Mouse (Mus musculus): Measurements from ENCODE around the gene Strbp. TPM values are rescaled to one million over a fixed set of nuclear protein-coding genes. Genes with fewer than 3 reads are reported as not detected.
A peak's percentile ranks its signal among the peaks of the same experiment; 100 is the strongest.
"Not testable (repeated sequence)": the region's sequence is repeated elsewhere in the genome, so short reads cannot be mapped to it uniquely, and the experiment has no call there.

The Strbp gene
- polyA plus RNA-seq, 1 experiment from 2014 or later: 113 TPM

DNA sequence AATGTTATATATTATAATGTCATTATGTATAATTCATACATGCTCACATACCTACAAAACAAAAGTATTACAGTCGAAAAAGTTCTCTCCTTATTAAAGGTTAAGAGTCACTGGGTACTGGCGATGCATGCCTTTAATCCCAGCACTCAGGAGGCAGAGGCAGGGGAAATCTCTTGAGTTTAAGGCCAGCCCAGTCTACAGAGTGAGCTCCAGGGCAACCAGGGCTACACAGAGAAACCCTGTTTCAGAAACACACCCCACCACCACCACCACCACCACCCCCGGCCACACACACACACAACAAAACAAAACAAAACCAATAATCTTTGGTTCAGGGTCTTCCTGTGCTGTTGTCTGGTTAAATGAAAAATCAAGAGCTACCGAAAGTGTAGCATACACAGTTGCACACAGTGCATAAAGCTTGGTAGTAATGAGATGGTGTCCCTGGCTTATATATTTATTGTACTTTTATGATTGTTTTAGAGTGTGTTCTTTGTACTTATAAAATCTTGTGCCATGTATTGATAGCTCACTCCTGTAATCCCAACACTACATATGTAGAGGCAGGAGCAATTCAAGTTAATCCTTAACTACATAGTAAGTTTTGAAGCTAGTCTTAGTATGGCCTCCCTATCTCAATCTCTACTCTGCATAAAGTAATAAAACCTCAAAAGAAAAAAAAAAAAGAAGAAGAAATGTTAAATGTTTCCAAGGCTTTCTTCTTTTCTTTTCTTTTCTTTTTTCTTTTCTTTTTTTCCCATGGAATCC is 192.3 kb downstream of the Strbp start:
- H3K27me3 ChIP-seq (replicated peaks): no peaks in the 10 kb centered on the region

DNA sequence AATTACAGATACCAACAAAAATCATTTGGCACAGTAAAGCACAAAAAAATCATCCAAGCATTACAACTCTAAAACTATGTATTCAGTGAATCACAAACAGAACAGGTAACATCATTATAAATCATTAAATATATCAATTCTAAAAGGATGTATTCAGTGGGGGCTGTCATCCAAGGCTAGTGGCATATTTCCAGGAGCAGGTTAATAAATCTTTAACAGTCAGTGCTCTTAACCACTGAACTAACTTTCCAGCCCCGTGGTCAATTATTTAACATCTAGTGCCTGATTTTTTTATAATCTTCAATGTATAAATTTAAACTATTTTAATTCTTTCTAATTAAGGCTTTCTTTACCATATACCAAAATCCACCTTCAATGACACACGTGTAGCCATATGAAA is 197.8 kb downstream of the Strbp start:
- WGBS: 94% methylated on average over 2 of the region's 2 CpGs

More for the DNA sequence above, 192.3 kb downstream of the Strbp start:
- 88% methylated on average over 4 of the region's 4 CpGs for WGBS
- H3K4me2 ChIP-seq: no peak overlapping the region
- no peak overlapping the region for H3K9ac ChIP-seq
- H3K27ac ChIP-seq: no peak overlapping the region
- peaks cover 8% of the 10 kb centered on the region; the same call in 1 of the 2 replicates for H3K4me1 ChIP-seq
- H3K4me3 ChIP-seq: no peak overlapping the region
- H3K36me3 ChIP-seq (replicated peaks): peaks cover 16% of the 10 kb centered on the region
- no peak for ATAC-seq (replicated peaks)
- no peaks in the 10 kb centered on the region for H3K9me3 ChIP-seq

DNA sequence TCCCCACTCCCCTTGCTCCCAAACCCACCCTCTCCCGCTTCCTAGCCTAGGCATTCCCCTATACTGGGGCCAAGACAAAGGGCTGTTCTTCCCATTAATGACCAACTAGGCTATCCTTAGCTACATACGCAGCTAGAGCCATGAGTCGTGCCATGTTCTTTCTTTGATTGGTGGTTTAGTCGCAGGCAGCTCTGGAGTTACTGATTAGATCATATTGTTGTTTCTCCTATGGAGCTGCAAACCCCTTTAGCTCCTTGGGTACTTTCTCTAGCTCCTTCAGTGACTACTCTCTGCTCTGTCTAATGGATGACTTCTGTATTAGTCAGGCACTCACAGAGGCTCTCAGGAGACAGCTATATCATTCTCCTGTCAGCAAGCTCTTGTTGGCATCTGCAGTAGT is 206.3 kb downstream of the Strbp start:
- 95% methylated on average over 4 of the region's 4 CpGs for WGBS
- no peak overlapping the region for H3K9ac ChIP-seq
- H3K36me3 ChIP-seq (replicated peaks): peaks cover 22% of the 10 kb centered on the region; the same call in 1 of the 2 replicates
- no peak overlapping the region for H3K27ac ChIP-seq
- no peak overlapping the region for H3K4me2 ChIP-seq
- no peaks in the 10 kb centered on the region for H3K27me3 ChIP-seq (replicated peaks)
- no peaks in the 10 kb centered on the region for H3K9me3 ChIP-seq
- ATAC-seq (replicated peaks): no peak
- H3K4me1 ChIP-seq: no peaks in the 10 kb centered on the region
- H3K4me3 ChIP-seq: no peak overlapping the region

More for the DNA sequence above, 197.8 kb downstream of the Strbp start:
- not testable (repeated sequence) for H3K9ac ChIP-seq; H3K9me3 ChIP-seq; H3K4me3 ChIP-seq; H3K27ac ChIP-seq; H3K27me3 ChIP-seq (replicated peaks); ATAC-seq (replicated peaks); H3K4me2 ChIP-seq; H3K4me1 ChIP-seq
- peaks cover 14% of the 10 kb centered on the region; the same call in 1 of the 2 replicates for H3K36me3 ChIP-seq (replicated peaks)

DNA sequence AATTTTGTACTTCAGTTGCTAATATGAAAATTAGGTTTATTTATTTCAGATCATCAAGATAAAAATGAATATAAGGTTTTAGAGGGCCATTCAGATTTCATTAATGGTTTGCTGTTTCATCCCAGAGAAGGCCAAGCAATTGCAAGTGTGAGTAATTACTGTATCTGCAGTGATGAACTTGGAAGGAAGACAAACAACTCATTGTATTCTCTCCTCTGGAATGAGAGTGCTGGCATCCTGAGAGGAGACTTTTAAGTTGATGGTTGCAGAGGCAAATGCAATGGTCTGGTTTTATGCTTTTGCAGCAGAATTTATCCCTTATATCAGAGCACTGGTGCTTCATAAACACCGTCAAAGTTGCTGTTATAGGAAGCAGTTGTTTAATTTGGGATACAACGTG is 214.7 kb downstream of the Strbp start:
- Histone ChIP-seq H3K27ac (no peak overlapping the region), H3K4me3 (no peak overlapping the region), H3K27me3 (replicated peaks) (no peaks in the 10 kb centered on the region), H3K9ac (no peak overlapping the region), H3K36me3 (replicated peaks) (peaks cover 33% of the 10 kb centered on the region), H3K9me3 (no peaks in the 10 kb centered on the region), H3K4me1 (no peaks in the 10 kb centered on the region), H3K4me2 (no peak overlapping the region)
- WGBS: 96% methylated on average over 2 of the region's 2 CpGs
- no peak for ATAC-seq (replicated peaks)

DNA sequence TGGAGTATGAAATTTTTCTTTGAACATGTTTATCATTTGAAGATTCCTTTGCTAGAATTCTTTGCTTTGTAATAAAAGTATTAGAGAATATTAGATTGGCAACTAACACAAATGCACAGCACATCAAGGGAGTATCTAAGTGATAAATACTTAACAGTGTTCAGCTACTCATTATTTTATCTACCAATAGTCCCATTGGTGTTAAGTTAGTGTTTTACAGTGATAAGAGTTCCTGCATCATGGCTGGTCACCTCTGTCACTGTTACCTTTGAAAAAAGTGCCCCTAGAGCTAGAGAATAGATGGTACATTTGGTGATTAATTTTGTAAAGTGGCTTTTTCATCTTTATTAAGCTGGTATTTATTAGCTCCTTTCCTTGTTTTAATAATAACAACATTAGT is 217.3 kb downstream of the Strbp start:
- Histone ChIP-seq H3K4me3 (no peak overlapping the region), H3K9ac (no peak overlapping the region), H3K36me3 (replicated peaks) (peaks cover 33% of the 10 kb centered on the region), H3K27me3 (replicated peaks) (no peaks in the 10 kb centered on the region), H3K4me2 (no peak overlapping the region), H3K4me1 (no peaks in the 10 kb centered on the region), H3K27ac (no peak overlapping the region), H3K9me3 (no peaks in the 10 kb centered on the region)
- ATAC-seq (replicated peaks): no peak

DNA sequence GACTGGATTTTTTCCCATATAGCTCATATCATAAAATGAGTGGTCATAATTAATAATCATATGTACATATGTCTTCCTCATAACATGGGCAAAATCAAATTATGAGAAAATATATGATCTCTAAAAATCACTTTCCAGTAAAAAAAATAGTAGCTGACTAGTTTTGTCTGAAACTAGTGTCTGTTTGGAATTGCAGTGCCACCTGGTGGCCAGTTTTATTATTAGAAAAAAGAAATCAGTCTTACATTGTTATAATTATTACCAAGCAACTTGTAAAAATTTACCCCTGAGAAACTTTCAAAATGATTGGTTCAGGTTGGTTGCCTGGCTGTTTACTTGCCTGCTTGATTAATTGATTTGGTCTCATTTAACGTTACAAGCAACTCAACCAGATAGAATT is 218.3 kb downstream of the Strbp start:
- H3K4me3 ChIP-seq: no peak overlapping the region
- no peaks in the 10 kb centered on the region for H3K27me3 ChIP-seq (replicated peaks)
- no peak overlapping the region for H3K9ac ChIP-seq
- no peaks in the 10 kb centered on the region for H3K4me1 ChIP-seq
- no peak overlapping the region for H3K27ac ChIP-seq
- WGBS: 94% methylated on average over 1 of the region's 1 CpGs
- H3K36me3 ChIP-seq (replicated peaks): peaks cover 32% of the 10 kb centered on the region
- no peak overlapping the region for H3K4me2 ChIP-seq
- no peak for ATAC-seq (replicated peaks)
- H3K9me3 ChIP-seq: no peaks in the 10 kb centered on the region

DNA sequence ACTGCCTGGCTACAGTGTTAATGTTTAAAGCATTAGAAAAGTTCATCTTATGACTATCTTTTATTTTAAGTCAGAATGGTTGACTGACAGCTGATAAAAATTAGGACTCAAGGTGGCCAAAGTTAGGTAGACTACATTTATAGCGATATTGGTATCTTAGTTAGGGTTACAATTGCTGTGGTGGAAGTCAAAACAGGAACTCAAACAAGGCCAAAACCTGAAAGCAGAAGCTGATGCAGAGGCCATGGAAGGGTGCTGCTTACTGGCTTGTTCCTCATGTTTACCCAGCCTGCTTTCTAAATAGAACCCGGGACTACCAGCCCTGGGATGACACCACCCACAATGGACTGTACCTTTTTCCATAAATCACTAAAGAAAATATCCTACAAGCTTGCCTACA is 219.5 kb downstream of the Strbp start:
- ATAC-seq (replicated peaks): no peak
- Histone ChIP-seq H3K27ac (no peak overlapping the region), H3K27me3 (replicated peaks) (no peaks in the 10 kb centered on the region), H3K4me2 (no peak overlapping the region), H3K9me3 (no peaks in the 10 kb centered on the region), H3K36me3 (replicated peaks) (peaks cover 20% of the 10 kb centered on the region), H3K4me3 (no peak overlapping the region), H3K9ac (no peak overlapping the region), H3K4me1 (no peaks in the 10 kb centered on the region)
- WGBS: 90% methylated on average over 2 of the region's 2 CpGs

DNA sequence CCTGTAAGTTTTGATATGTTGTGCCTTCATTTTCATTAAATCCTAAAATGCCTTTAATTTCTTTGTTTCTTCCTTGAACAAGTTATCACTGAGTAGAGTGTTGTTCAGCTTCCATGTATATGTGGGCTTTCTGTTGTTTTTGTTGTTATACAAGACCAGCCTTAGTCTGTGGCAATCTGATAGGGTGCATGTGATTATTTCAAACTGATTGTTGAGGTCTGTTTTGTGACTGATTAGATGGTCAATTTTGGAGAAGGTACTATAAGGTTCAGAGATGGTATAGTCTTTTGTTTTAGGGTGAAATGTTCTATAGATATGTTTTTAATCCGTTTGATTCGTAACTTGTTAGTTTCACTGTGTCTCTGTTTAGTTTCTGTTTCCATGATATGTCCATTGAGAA is 223.6 kb downstream of the Strbp start:
- H3K27me3 ChIP-seq (replicated peaks): no peaks in the 10 kb centered on the region
- ATAC-seq (replicated peaks): no peak
- no peak overlapping the region for H3K27ac ChIP-seq
- no peak overlapping the region for H3K9ac ChIP-seq
- H3K4me3 ChIP-seq: no peak overlapping the region
- 94% methylated on average over 2 of the region's 2 CpGs for WGBS
- no peaks in the 10 kb centered on the region for H3K4me1 ChIP-seq
- H3K36me3 ChIP-seq (replicated peaks): peaks cover 38% of the 10 kb centered on the region
- no peaks in the 10 kb centered on the region for H3K9me3 ChIP-seq
- no peak overlapping the region for H3K4me2 ChIP-seq

DNA sequence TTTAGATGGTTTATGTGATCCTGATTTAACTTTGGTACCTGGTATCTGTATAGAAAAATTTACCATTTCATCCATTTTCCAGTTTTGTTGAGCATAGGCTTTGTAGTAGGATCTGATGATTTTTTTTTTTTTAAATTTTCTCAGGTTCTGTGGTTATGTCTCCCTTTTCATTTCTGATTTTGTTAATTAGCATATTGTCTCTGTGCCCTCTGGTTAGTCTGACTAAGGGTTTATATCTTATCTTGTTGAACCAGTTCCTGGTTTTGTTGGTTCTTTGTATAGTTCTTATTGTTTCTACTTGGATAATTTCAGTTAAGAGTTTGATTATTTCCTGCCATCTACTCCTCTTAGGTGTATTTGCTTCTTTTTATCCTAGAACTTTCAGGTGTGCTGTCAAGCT is 224.1 kb downstream of the Strbp start:
- no peaks in the 10 kb centered on the region for H3K9me3 ChIP-seq
- no peak for ATAC-seq (replicated peaks)
- peaks cover 40% of the 10 kb centered on the region for H3K36me3 ChIP-seq (replicated peaks)
- H3K4me1 ChIP-seq: no peaks in the 10 kb centered on the region
- no peak overlapping the region for H3K9ac ChIP-seq
- no peak overlapping the region for H3K4me2 ChIP-seq
- H3K4me3 ChIP-seq: no peak overlapping the region
- H3K27me3 ChIP-seq (replicated peaks): no peaks in the 10 kb centered on the region
- H3K27ac ChIP-seq: no peak overlapping the region

DNA sequence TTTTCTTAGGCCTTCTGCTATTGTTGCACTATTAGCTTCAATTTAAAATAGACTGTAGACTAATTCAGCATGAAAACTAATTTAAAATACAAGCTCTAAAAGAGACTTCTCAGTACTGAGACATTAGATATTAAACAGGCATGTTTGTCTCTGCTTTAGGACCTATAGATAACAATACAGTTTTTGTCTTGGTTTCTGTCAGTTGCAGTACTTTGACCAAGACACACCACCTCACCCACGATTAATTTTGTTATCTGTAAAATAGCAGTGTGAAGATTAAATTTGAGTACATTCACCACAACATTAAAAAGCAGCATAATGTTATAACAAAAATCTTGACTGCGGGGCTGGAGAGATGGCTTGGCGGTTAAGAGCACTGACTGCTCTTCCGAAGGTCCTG is 237.4 kb downstream of the Strbp start:
- peaks cover 8% of the 10 kb centered on the region; the same call in 1 of the 2 replicates for H3K36me3 ChIP-seq (replicated peaks)
- H3K9ac ChIP-seq: no peak overlapping the region
- no peaks in the 10 kb centered on the region for H3K4me1 ChIP-seq
- no peaks in the 10 kb centered on the region for H3K27me3 ChIP-seq (replicated peaks)
- H3K27ac ChIP-seq: no peak overlapping the region
- no peaks in the 10 kb centered on the region for H3K9me3 ChIP-seq
- no peak overlapping the region for H3K4me2 ChIP-seq
- no peak overlapping the region for H3K4me3 ChIP-seq
- 96% methylated on average over 4 of the region's 4 CpGs for WGBS
- ATAC-seq (replicated peaks): no peak

DNA sequence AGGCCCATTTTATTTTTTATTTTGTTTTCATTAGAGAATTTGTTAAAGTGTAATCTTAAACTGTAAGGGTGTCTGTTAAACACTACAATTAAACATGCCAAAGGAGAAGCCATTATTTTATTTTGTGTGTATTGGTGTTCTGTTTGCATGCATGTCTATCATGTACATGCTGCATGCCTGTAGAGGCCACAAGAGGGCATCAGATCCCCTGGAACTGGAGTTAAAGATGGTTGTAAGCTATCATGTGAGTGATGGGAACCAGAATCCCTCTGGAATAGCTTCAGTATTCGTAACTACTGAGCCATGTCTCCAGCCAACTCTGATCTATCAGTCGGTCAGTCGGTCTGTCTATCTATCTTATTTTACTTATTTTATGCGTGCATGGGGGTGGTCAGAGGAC is 243.0 kb downstream of the Strbp start:
- Histone ChIP-seq H3K9ac (no peak overlapping the region), H3K4me3 (no peak overlapping the region), H3K36me3 (replicated peaks) (no peaks in the 10 kb centered on the region), H3K4me2 (no peak overlapping the region), H3K27ac (no peak overlapping the region), H3K27me3 (replicated peaks) (no peaks in the 10 kb centered on the region), H3K9me3 (no peaks in the 10 kb centered on the region), H3K4me1 (no peaks in the 10 kb centered on the region)
- 95% methylated on average over 4 of the region's 4 CpGs for WGBS
- ATAC-seq (replicated peaks): no peak

DNA sequence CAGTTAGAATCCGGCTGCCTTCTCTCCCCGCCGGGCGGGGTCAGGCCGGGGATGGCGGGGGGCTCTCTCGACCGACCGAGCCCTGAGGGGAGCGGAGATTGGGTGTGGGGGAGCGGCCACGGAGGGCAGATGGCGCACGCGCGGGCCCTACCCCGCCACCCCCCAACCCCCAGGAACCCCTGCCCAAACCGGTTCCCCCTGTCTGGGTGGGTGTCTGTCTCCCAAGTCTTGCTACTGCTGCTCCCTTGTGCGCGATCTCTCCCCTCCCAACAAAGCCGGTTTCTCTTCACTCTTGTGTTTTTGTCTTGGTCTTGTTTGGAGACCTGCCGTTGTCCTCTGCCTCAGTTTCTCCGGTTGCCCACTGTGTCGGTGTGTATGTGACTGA is 251.3 kb downstream of the Strbp start:
- WGBS: under 1% methylated on average over 23 of the region's 24 CpGs
- peaks cover 23% of the 10 kb centered on the region for H3K4me1 ChIP-seq
- peak overlapping the region; percentile 83 for H3K9ac ChIP-seq
- no peaks in the 10 kb centered on the region for H3K36me3 ChIP-seq (replicated peaks)
- ATAC-seq (replicated peaks): peak; percentile 89
- peak overlapping the region; percentile 82 for H3K4me3 ChIP-seq
- H3K4me2 ChIP-seq: peak overlapping the region; percentile 64
- no peaks in the 10 kb centered on the region for H3K9me3 ChIP-seq
- H3K27ac ChIP-seq: peak overlapping the region; percentile 88
- no peaks in the 10 kb centered on the region for H3K27me3 ChIP-seq (replicated peaks)

DNA sequence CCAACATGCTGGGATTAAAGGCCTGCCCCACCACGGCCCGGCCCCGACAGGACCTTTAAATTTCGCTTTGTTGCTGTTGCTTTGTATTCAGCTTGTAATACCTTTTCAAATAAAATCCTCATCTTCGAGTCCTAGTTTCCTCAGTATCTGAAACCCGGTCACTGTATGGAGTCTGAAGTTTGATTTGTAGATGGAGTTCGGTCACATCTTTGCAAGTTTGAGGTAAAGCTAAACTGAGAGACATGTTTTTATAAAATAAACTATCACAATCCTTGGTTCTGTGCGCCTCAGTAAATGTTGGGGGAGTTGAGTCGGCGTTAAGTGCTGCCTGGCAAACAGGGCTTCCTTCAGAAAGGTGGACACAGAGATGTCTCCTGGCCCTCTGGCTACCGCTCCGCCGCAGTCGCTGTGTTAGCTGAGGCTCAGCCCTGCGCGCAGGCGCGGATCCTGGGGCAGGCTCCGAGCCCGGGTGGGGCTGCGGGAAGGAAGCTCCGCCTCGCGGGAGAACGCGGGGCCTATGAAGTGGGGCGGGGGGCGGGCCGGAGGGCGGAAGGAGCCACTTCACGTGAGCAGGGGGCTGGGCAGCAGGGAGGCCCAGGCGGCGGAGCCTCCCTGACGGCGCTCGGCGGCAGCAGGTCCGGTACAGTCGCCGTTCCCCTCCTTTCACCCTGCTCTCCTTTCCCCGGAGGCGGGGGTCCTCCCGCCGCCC is 251.8 kb downstream of the Strbp start:
- H3K36me3 ChIP-seq (replicated peaks): no peaks in the 10 kb centered on the region
- no peaks in the 10 kb centered on the region for H3K27me3 ChIP-seq (replicated peaks)
- H3K4me3 ChIP-seq: peak overlapping the region; percentile 82
- H3K4me1 ChIP-seq: peaks cover 23% of the 10 kb centered on the region
- H3K27ac ChIP-seq: peak overlapping the region; percentile 88
- 8% methylated on average over 37 of the region's 44 CpGs for WGBS
- peak overlapping the region; percentile 83 for H3K9ac ChIP-seq
- ATAC-seq (replicated peaks): peak; percentile 98
- no peaks in the 10 kb centered on the region for H3K9me3 ChIP-seq
- peak overlapping the region; percentile 64 for H3K4me2 ChIP-seq

Measured in midbrain, embryonic 15.5 days (tissue).